Mouse (Mus musculus): Measurements from ENCODE around the gene Rbp2. TPM values are rescaled to one million over a fixed set of nuclear protein-coding genes. Genes with fewer than 3 reads are reported as not detected.

Gene Rbp2
- polyA plus RNA-seq, 1 experiment from 2014 or later: 0.27 TPM

DNA sequence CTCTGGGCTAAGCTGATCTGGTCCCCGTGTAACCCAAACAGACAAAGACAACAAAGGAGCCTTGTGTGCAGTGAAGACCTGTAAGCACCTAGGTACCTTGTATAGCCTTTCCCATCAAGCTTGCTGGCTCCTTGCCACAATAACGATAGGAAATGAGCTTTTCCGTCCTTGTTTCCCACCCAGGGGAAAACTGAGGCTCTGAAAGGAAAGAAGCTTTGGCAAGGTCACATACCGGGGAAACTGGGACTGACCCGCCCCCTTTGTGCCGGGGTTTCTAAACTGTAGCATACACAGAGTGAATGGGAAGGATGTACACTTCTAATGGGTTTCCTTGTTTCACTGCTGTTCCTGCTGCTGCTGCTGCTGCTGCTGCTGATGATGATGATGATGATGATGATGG is 12.1 kb downstream of the Rbp2 start:
- ATAC-seq (ENCODE audit: insufficient number of reproducible peaks, low FRiP score, low TSS enrichment, low read depth) (no peak), DNase-seq (ENCODE audit: low spot score) (no peak)
- H3K27me3 ChIP-seq (ENCODE audit: control insufficient read depth, insufficient read depth, low read length): no peaks in the 10 kb centered on the region
- H3K9me3 ChIP-seq (ENCODE audit: control insufficient read depth, low read length): no peaks in the 10 kb centered on the region
- 0 out of 2 replicates have a peak, but pooled peaks cover 6% of the 10 kb centered on the region for H3K4me1 ChIP-seq (ENCODE audit: control insufficient read depth, insufficient read depth, low read length)
- no peaks in the 10 kb centered on the region for H3K36me3 ChIP-seq (ENCODE audit: control insufficient read depth, insufficient read depth, low read length)
- no peak overlapping the region for H3K4me2 ChIP-seq (ENCODE audit: low read depth, severe bottlenecking)
- 64% methylated on average over 6 of the region's 6 CpGs for WGBS
- no peak overlapping the region for H3K27ac ChIP-seq (replicated peaks; ENCODE audit: low read depth, low read length)
- no peak overlapping the region for H3K9ac ChIP-seq (ENCODE audit: low read length)
- H3K4me3 ChIP-seq (ENCODE audit: low read depth, low read length): no peak overlapping the region

DNA sequence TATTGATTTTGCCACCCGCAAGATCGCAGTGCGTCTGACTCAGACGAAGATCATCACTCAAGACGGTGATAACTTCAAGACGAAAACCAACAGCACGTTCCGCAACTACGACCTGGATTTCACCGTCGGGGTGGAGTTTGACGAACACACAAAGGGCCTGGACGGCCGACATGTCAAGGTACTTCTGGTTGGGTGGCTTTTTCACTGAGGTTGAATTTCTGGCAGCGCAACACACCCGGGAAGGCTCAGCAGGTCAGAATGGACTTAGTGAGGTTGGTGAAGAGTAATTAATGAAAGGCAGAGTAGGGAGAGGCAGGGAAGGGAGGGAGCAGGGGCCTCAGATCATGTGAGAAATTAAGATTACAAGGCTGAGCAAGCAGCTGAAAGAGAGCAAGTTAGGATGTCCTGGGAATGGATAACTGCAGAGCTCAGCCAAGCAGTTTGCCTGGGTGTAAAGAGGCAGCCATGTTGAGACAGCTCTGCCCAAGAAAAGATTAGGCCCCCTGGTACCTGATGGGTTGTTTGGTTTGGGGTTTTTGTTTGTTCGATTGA is 12.9 kb downstream of the Rbp2 start:
- no peaks in the 10 kb centered on the region for H3K27me3 ChIP-seq (ENCODE audit: control insufficient read depth, insufficient read depth, low read length)
- no peak for DNase-seq (ENCODE audit: low spot score)
- 86% methylated on average over 17 of the region's 17 CpGs for WGBS
- H3K4me1 ChIP-seq (ENCODE audit: control insufficient read depth, insufficient read depth, low read length): 0 out of 2 replicates have a peak, but pooled peaks cover 6% of the 10 kb centered on the region
- H3K27ac ChIP-seq (replicated peaks; ENCODE audit: low read depth, low read length): no peak overlapping the region
- H3K4me2 ChIP-seq (ENCODE audit: low read depth, severe bottlenecking): no peak overlapping the region
- no peaks in the 10 kb centered on the region for H3K9me3 ChIP-seq (ENCODE audit: control insufficient read depth, low read length)
- H3K9ac ChIP-seq (ENCODE audit: low read length): no peak overlapping the region
- H3K4me3 ChIP-seq (ENCODE audit: low read depth, low read length): no peak overlapping the region
- ATAC-seq (ENCODE audit: insufficient number of reproducible peaks, low FRiP score, low TSS enrichment, low read depth): no peak
- H3K36me3 ChIP-seq (ENCODE audit: control insufficient read depth, insufficient read depth, low read length): no peaks in the 10 kb centered on the region

- 88% methylated on average over 5 of the region's 5 CpGs for WGBS
- Histone ChIP-seq H3K36me3 (ENCODE audit: control insufficient read depth, insufficient read depth, low read length) (no peaks in the 10 kb centered on the region), H3K27ac (replicated peaks; ENCODE audit: low read depth, low read length) (no peak overlapping the region), H3K9ac (ENCODE audit: low read length) (no peak overlapping the region), H3K9me3 (ENCODE audit: control insufficient read depth, low read length) (no peaks in the 10 kb centered on the region), H3K4me3 (ENCODE audit: low read depth, low read length) (no peak overlapping the region), H3K4me1 (ENCODE audit: control insufficient read depth, insufficient read depth, low read length) (0 out of 2 replicates have a peak, but pooled peaks cover 6% of the 10 kb centered on the region), H3K4me2 (ENCODE audit: low read depth, severe bottlenecking) (no peak overlapping the region), H3K27me3 (ENCODE audit: control insufficient read depth, insufficient read depth, low read length) (no peaks in the 10 kb centered on the region)
- DNase-seq (ENCODE audit: low spot score) (no peak), ATAC-seq (ENCODE audit: insufficient number of reproducible peaks, low FRiP score, low TSS enrichment, low read depth) (no peak)
Measured at GRCm38 (mm10) chr9:98499601-98500000, 13.7 kb downstream of the Rbp2 start.

GRCm38 (mm10) chr9:98507480-98507879 is 21.6 kb downstream of the Rbp2 start:
- no peak for ATAC-seq (ENCODE audit: insufficient number of reproducible peaks, low FRiP score, low TSS enrichment, low read depth)
- no peak for DNase-seq (ENCODE audit: low spot score)
- H3K27ac ChIP-seq (replicated peaks; ENCODE audit: low read depth, low read length): no peak overlapping the region
- WGBS: 53% methylated on average over 6 of the region's 6 CpGs
- H3K36me3 ChIP-seq (ENCODE audit: control insufficient read depth, insufficient read depth, low read length): no peaks in the 10 kb centered on the region
- H3K9me3 ChIP-seq (ENCODE audit: control insufficient read depth, low read length): no peaks in the 10 kb centered on the region
- H3K27me3 ChIP-seq (ENCODE audit: control insufficient read depth, insufficient read depth, low read length): no peaks in the 10 kb centered on the region
- H3K9ac ChIP-seq (ENCODE audit: low read length): no peak overlapping the region
- no peak overlapping the region for H3K4me3 ChIP-seq (ENCODE audit: low read depth, low read length)
- H3K4me1 ChIP-seq (ENCODE audit: control insufficient read depth, insufficient read depth, low read length): no peaks in the 10 kb centered on the region
- H3K4me2 ChIP-seq (ENCODE audit: low read depth, severe bottlenecking): no peak overlapping the region

GRCm38 (mm10) chr9:98510363-98511055 is 24.6 kb downstream of the Rbp2 start:
- H3K4me1 ChIP-seq (ENCODE audit: control insufficient read depth, insufficient read depth, low read length): no peaks in the 10 kb centered on the region
- ATAC-seq (ENCODE audit: insufficient number of reproducible peaks, low FRiP score, low TSS enrichment, low read depth) (no peak), DNase-seq (ENCODE audit: low spot score) (no peak)
- no peak overlapping the region for H3K9ac ChIP-seq (ENCODE audit: low read length)
- no peaks in the 10 kb centered on the region for H3K27me3 ChIP-seq (ENCODE audit: control insufficient read depth, insufficient read depth, low read length)
- no peak overlapping the region for H3K27ac ChIP-seq (replicated peaks; ENCODE audit: low read depth, low read length)
- H3K36me3 ChIP-seq (ENCODE audit: control insufficient read depth, insufficient read depth, low read length): no peaks in the 10 kb centered on the region
- H3K9me3 ChIP-seq (ENCODE audit: control insufficient read depth, low read length): no peaks in the 10 kb centered on the region
- H3K4me3 ChIP-seq (ENCODE audit: low read depth, low read length): no peak overlapping the region
- no peak overlapping the region for H3K4me2 ChIP-seq (ENCODE audit: low read depth, severe bottlenecking)
- 92% methylated on average over 6 of the region's 6 CpGs for WGBS

GRCm38 (mm10) chr9:98523872-98524271 is 38.0 kb downstream of the Rbp2 start:
- H3K4me3 ChIP-seq (ENCODE audit: low read depth, low read length): no peak overlapping the region
- no peaks in the 10 kb centered on the region for H3K27me3 ChIP-seq (ENCODE audit: control insufficient read depth, insufficient read depth, low read length)
- WGBS: 80% methylated on average over 2 of the region's 2 CpGs
- ATAC-seq (ENCODE audit: insufficient number of reproducible peaks, low FRiP score, low TSS enrichment, low read depth): no peak
- no peak overlapping the region for H3K27ac ChIP-seq (replicated peaks; ENCODE audit: low read depth, low read length)
- H3K36me3 ChIP-seq (ENCODE audit: control insufficient read depth, insufficient read depth, low read length): no peaks in the 10 kb centered on the region
- no peak overlapping the region for H3K9ac ChIP-seq (ENCODE audit: low read length)
- no peaks in the 10 kb centered on the region for H3K9me3 ChIP-seq (ENCODE audit: control insufficient read depth, low read length)
- no peak overlapping the region for H3K4me2 ChIP-seq (ENCODE audit: low read depth, severe bottlenecking)
- no peaks in the 10 kb centered on the region for H3K4me1 ChIP-seq (ENCODE audit: control insufficient read depth, insufficient read depth, low read length)
- no peak for DNase-seq (ENCODE audit: low spot score)

- Histone ChIP-seq H3K4me2 (ENCODE audit: low read depth, severe bottlenecking) (no peak overlapping the region), H3K9ac (ENCODE audit: low read length) (no peak overlapping the region), H3K27ac (replicated peaks; ENCODE audit: low read depth, low read length) (no peak overlapping the region), H3K4me3 (ENCODE audit: low read depth, low read length) (no peak overlapping the region), H3K36me3 (ENCODE audit: control insufficient read depth, insufficient read depth, low read length) (no peaks in the 10 kb centered on the region), H3K9me3 (ENCODE audit: control insufficient read depth, low read length) (no peaks in the 10 kb centered on the region), H3K27me3 (ENCODE audit: control insufficient read depth, insufficient read depth, low read length) (no peaks in the 10 kb centered on the region), H3K4me1 (ENCODE audit: control insufficient read depth, insufficient read depth, low read length) (no peaks in the 10 kb centered on the region)
- 68% methylated on average over 7 of the region's 7 CpGs for WGBS
- ATAC-seq (ENCODE audit: insufficient number of reproducible peaks, low FRiP score, low TSS enrichment, low read depth) (no peak), DNase-seq (ENCODE audit: low spot score) (no peak)
Measured at GRCm38 (mm10) chr9:98524786-98525542, 39.0 kb downstream of the Rbp2 start.

GRCm38 (mm10) chr9:98525543-98525924 is 39.6 kb downstream of the Rbp2 start:
- ATAC-seq (ENCODE audit: insufficient number of reproducible peaks, low FRiP score, low TSS enrichment, low read depth) (no peak), DNase-seq (ENCODE audit: low spot score) (no peak)
- Histone ChIP-seq H3K4me3 (ENCODE audit: low read depth, low read length) (no peak overlapping the region), H3K36me3 (ENCODE audit: control insufficient read depth, insufficient read depth, low read length) (no peaks in the 10 kb centered on the region), H3K9me3 (ENCODE audit: control insufficient read depth, low read length) (no peaks in the 10 kb centered on the region), H3K4me1 (ENCODE audit: control insufficient read depth, insufficient read depth, low read length) (no peaks in the 10 kb centered on the region), H3K27me3 (ENCODE audit: control insufficient read depth, insufficient read depth, low read length) (no peaks in the 10 kb centered on the region), H3K27ac (replicated peaks; ENCODE audit: low read depth, low read length) (no peak overlapping the region), H3K4me2 (ENCODE audit: low read depth, severe bottlenecking) (no peak overlapping the region), H3K9ac (ENCODE audit: low read length) (no peak overlapping the region)
- WGBS: 60% methylated on average over 7 of the region's 7 CpGs
